Mouse (Mus musculus): ENCODE measurements around the gene Abi3bp. TPM values are rescaled to one million over a fixed set of nuclear protein-coding genes. Genes with fewer than 3 reads are reported as not detected.

Abi3bp gene
- total and polyA plus RNA-seq, 2 experiments from 2014 or later, result 2.2 to 4.2 TPM

- no peaks in the 10 kb centered on the region for H3K36me3 ChIP-seq (replicated peaks; ENCODE audit: control insufficient read depth, insufficient read depth, low read length)
- H3K9me3 ChIP-seq (replicated peaks; ENCODE audit: control insufficient read depth, low read length), result no peaks in the 10 kb centered on the region
- DNase-seq (ENCODE audit: low spot score) (peak; percentile 63), ATAC-seq (ENCODE audit: insufficient read depth, low read depth) (peak; percentile 45; the same call in 1 of the 2 replicates)
- no peak overlapping the region for H3K27ac ChIP-seq (ENCODE audit: low read depth)
- no peak overlapping the region for H3K4me3 ChIP-seq (ENCODE audit: low read depth, low read length)
- TF ChIP-seq CTCF (IDR thresholded peaks at IDR 0.05; ENCODE audit: low read depth) (no peak), EP300 (IDR thresholded peaks at IDR 0.05; ENCODE audit: low read depth) (no peak)
- H3K9ac ChIP-seq (replicated peaks; ENCODE audit: low read depth, low read length), result no peak overlapping the region
- no peaks in the 10 kb centered on the region for H3K27me3 ChIP-seq (ENCODE audit: control insufficient read depth, insufficient read depth, low read length)
- H3K4me1 ChIP-seq (ENCODE audit: control insufficient read depth, insufficient read depth), result 0 out of 2 replicates have a peak, but pooled peaks cover 4% of the 10 kb centered on the region
- no peak overlapping the region for H3K4me2 ChIP-seq (ENCODE audit: low read depth, low read length)
- WGBS, result 8% methylated on average over 2 of the region's 2 CpGs
These were observed 167.6 kb downstream of the Abi3bp start for GRCm38 (mm10) chr16:56645251-56645650.

- H3K9me3 ChIP-seq (replicated peaks; ENCODE audit: control insufficient read depth, low read length), result no peaks in the 10 kb centered on the region
- ATAC-seq (ENCODE audit: insufficient read depth, low read depth) (peak; percentile 94), DNase-seq (ENCODE audit: low spot score) (peak; percentile 89)
- no peak overlapping the region for H3K4me3 ChIP-seq (ENCODE audit: low read depth, low read length)
- H3K4me2 ChIP-seq (ENCODE audit: low read depth, low read length), result peak overlapping the region; percentile 5; the same call in 1 of the 2 replicates
- TF ChIP-seq EP300 (IDR thresholded peaks at IDR 0.05; ENCODE audit: low read depth) (no peak), CTCF (IDR thresholded peaks at IDR 0.05; ENCODE audit: low read depth) (no peak)
- no peak overlapping the region for H3K9ac ChIP-seq (replicated peaks; ENCODE audit: low read depth, low read length)
- no peaks in the 10 kb centered on the region for H3K36me3 ChIP-seq (replicated peaks; ENCODE audit: control insufficient read depth, insufficient read depth, low read length)
- H3K27ac ChIP-seq (ENCODE audit: low read depth), result peak overlapping the region; percentile 89
- H3K27me3 ChIP-seq (ENCODE audit: control insufficient read depth, insufficient read depth, low read length), result no peaks in the 10 kb centered on the region
- H3K4me1 ChIP-seq (ENCODE audit: control insufficient read depth, insufficient read depth), result 0 out of 2 replicates have a peak, but pooled peaks cover 4% of the 10 kb centered on the region
- 23% methylated on average over 7 of the region's 7 CpGs for WGBS
These were observed 168.9 kb downstream of the Abi3bp start for GRCm38 (mm10) chr16:56646382-56647172.

- Histone ChIP-seq H3K27ac (ENCODE audit: low read depth) (no peak overlapping the region), H3K9me3 (replicated peaks; ENCODE audit: control insufficient read depth, low read length) (no peaks in the 10 kb centered on the region), H3K27me3 (ENCODE audit: control insufficient read depth, insufficient read depth, low read length) (no peaks in the 10 kb centered on the region), H3K4me1 (ENCODE audit: control insufficient read depth, insufficient read depth) (no peaks in the 10 kb centered on the region), H3K4me2 (ENCODE audit: low read depth, low read length) (no peak overlapping the region), H3K9ac (replicated peaks; ENCODE audit: low read depth, low read length) (no peak overlapping the region), H3K36me3 (replicated peaks; ENCODE audit: control insufficient read depth, insufficient read depth, low read length) (no peaks in the 10 kb centered on the region), H3K4me3 (ENCODE audit: low read depth, low read length) (no peak overlapping the region)
- no peak for DNase-seq (ENCODE audit: low spot score)
- no peak for ATAC-seq (ENCODE audit: insufficient read depth, low read depth)
- no peak for TF ChIP-seq EP300 (IDR thresholded peaks at IDR 0.05; ENCODE audit: low read depth)
- TF ChIP-seq CTCF (IDR thresholded peaks at IDR 0.05; ENCODE audit: low read depth), result no peak
- 74% methylated on average over 12 of the region's 12 CpGs for WGBS
These were observed 177.7 kb downstream of the Abi3bp start for GRCm38 (mm10) chr16:56655193-56655910.

- no peaks in the 10 kb centered on the region for H3K4me1 ChIP-seq (ENCODE audit: control insufficient read depth, insufficient read depth)
- no peak overlapping the region for H3K4me2 ChIP-seq (ENCODE audit: low read depth, low read length)
- H3K9me3 ChIP-seq (replicated peaks; ENCODE audit: control insufficient read depth, low read length), result no peaks in the 10 kb centered on the region
- no peak overlapping the region for H3K9ac ChIP-seq (replicated peaks; ENCODE audit: low read depth, low read length)
- no peak overlapping the region for H3K4me3 ChIP-seq (ENCODE audit: low read depth, low read length)
- DNase-seq (ENCODE audit: low spot score), result no peak
- H3K27me3 ChIP-seq (ENCODE audit: control insufficient read depth, insufficient read depth, low read length), result no peaks in the 10 kb centered on the region
- no peak for TF ChIP-seq CTCF (IDR thresholded peaks at IDR 0.05; ENCODE audit: low read depth)
- no peak for TF ChIP-seq EP300 (IDR thresholded peaks at IDR 0.05; ENCODE audit: low read depth)
- ATAC-seq (ENCODE audit: insufficient read depth, low read depth), result no peak
- H3K27ac ChIP-seq (ENCODE audit: low read depth), result no peak overlapping the region
- no peaks in the 10 kb centered on the region for H3K36me3 ChIP-seq (replicated peaks; ENCODE audit: control insufficient read depth, insufficient read depth, low read length)
These were observed 181.2 kb downstream of the Abi3bp start for GRCm38 (mm10) chr16:56658866-56659265.

GRCm38 (mm10) chr16:56669520-56669919 is 191.8 kb downstream of the Abi3bp start:
- WGBS, result 73% methylated on average over 5 of the region's 5 CpGs
- no peak overlapping the region for H3K4me2 ChIP-seq (ENCODE audit: low read depth, low read length)
- no peak for ATAC-seq (ENCODE audit: insufficient read depth, low read depth)
- H3K27ac ChIP-seq (ENCODE audit: low read depth), result no peak overlapping the region
- H3K9me3 ChIP-seq (replicated peaks; ENCODE audit: control insufficient read depth, low read length), result no peaks in the 10 kb centered on the region
- no peak overlapping the region for H3K9ac ChIP-seq (replicated peaks; ENCODE audit: low read depth, low read length)
- no peak for DNase-seq (ENCODE audit: low spot score)
- TF ChIP-seq EP300 (IDR thresholded peaks at IDR 0.05; ENCODE audit: low read depth), result no peak
- TF ChIP-seq CTCF (IDR thresholded peaks at IDR 0.05; ENCODE audit: low read depth), result no peak
- no peaks in the 10 kb centered on the region for H3K36me3 ChIP-seq (replicated peaks; ENCODE audit: control insufficient read depth, insufficient read depth, low read length)
- H3K4me3 ChIP-seq (ENCODE audit: low read depth, low read length), result no peak overlapping the region
- no peaks in the 10 kb centered on the region for H3K27me3 ChIP-seq (ENCODE audit: control insufficient read depth, insufficient read depth, low read length)
- no peaks in the 10 kb centered on the region for H3K4me1 ChIP-seq (ENCODE audit: control insufficient read depth, insufficient read depth)
